Mouse (Mus musculus) heart, adult 2 months (tissue): Measurements from ENCODE around the gene Tspan5.

Experiments
- CTCF ChIP-seq: fragments of 200-600 bp; IDR thresholded peaks from 2 replicates; pipeline ENCODE4 v1.8.1; 2022; ENCODE audit warnings: antibody characterized with exemption, mild to moderate bottlenecking, moderate library complexity
- POLR2A ChIP-seq: fragments of 200-500 bp; IDR thresholded peaks from 2 replicates; pipeline ENCODE4 v1.6.1; 2011; ENCODE audit warnings: mild to moderate bottlenecking, low read depth, low read length, control low read depth; ENCODE audit not compliant: insufficient read depth

DNA sequence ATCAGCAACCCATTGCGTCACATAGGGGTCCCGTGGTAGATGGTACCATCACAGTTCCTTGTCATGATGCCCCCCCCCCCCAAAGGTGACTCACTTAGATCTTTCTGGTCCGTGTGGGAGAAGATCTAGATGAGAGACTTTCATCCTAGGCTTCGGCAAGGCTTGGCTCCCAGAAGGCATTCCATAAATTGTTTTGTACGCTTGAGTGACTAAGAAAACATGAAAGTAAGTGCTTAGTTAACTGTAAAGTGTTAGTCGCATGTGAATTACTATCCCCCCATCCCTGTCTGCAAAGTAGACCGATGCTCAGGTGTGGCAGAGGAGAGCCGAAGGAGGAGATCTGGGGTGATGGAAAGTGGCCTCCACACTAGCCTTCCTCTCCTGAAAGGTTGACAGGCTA, 25.0 kb downstream of the Tspan5 start:
- TF ChIP-seq CTCF: no peak
- TF ChIP-seq POLR2A: no peak
